Mouse (Mus musculus): ENCODE data around the gene Zfp341.

- no peak for TF ChIP-seq EP300 (IDR thresholded peaks at IDR 0.05; ENCODE audit: low read depth)
- no peak for TF ChIP-seq CTCF (IDR thresholded peaks at IDR 0.05; ENCODE audit: low read depth)
Measured at GRCm38 (mm10) chr2:154617061-154617460, 4.0 kb downstream of the Zfp341 start.
